8 mouse cellular contexts compared by ENCODE assay signal in genomic region chr6:30048501-30049353, GRCm38 (mm10). TPM values are rescaled to one million over a fixed set of nuclear protein-coding genes. Genes with fewer than 3 reads are reported as not detected.
DNase-seq lines count a peak whose midpoint lies in the region; ATAC-seq and TF ChIP-seq lines count a peak whose summit lies in the region.

No protein-coding gene starts in this region.

- peak overlapping the region; percentile 100 for H3K27ac ChIP-seq in embryonic facial prominence, embryonic 12.5 days
- peak overlapping the region; percentile 99 for H3K27ac ChIP-seq in heart, adult 2 months
- H3K27ac ChIP-seq in kidney, adult 2 months (ENCODE audit: insufficient read depth, low read depth, low read length), result peak overlapping the region; percentile 88
- peak overlapping the region; percentile 100 for H3K27ac ChIP-seq in midbrain, postnatal 0 days (ENCODE audit: low read depth, low read length)

- H3K36me3 ChIP-seq in embryonic facial prominence, embryonic 12.5 days, result no peaks in the 10 kb centered on the region
- H3K36me3 ChIP-seq in heart, adult 2 months (ENCODE audit: control insufficient read depth, insufficient read depth, low read length), result peaks cover 9% of the 10 kb centered on the region
- no peaks in the 10 kb centered on the region for H3K36me3 ChIP-seq in kidney, adult 2 months (ENCODE audit: control insufficient read depth, insufficient read depth, low read length)
- H3K36me3 ChIP-seq in midbrain, postnatal 0 days (ENCODE audit: insufficient read depth, low read length), result no peaks in the 10 kb centered on the region

- no peaks in the 10 kb centered on the region for H3K27me3 ChIP-seq in embryonic facial prominence, embryonic 12.5 days
- H3K27me3 ChIP-seq in heart, adult 2 months (ENCODE audit: control insufficient read depth, insufficient read depth, low read length), result no peaks in the 10 kb centered on the region
- no peaks in the 10 kb centered on the region for H3K27me3 ChIP-seq in kidney, adult 2 months (replicated peaks; ENCODE audit: control insufficient read depth, insufficient read depth, low read length)
- H3K27me3 ChIP-seq in midbrain, postnatal 0 days (ENCODE audit: insufficient read depth, low read length), result no peaks in the 10 kb centered on the region

- ATAC-seq in embryonic facial prominence, embryonic 12.5 days (ENCODE audit: insufficient number of reproducible peaks, insufficient read depth, low FRiP score, low TSS enrichment), result peak; percentile 4; the same call in 1 of the 2 replicates
- ATAC-seq in midbrain, postnatal 0 days (ENCODE audit: low FRiP score), result peak; percentile 41

- no peak for TF ChIP-seq POLR2A in heart, adult 2 months (IDR thresholded peaks at IDR 0.05; ENCODE audit: insufficient read depth, low read depth, low read length)
- TF ChIP-seq POLR2A in kidney, adult 2 months (IDR thresholded peaks at IDR 0.05; ENCODE audit: low read depth, low read length), result no peak

- H3K4me2 ChIP-seq in embryonic facial prominence, embryonic 12.5 days (replicated peaks), result peak overlapping the region; percentile 64
- H3K4me2 ChIP-seq in midbrain, postnatal 0 days (ENCODE audit: low read depth, low read length, poor library complexity, severe bottlenecking), result peak overlapping the region; percentile 82

- peak; percentile 59 for DNase-seq in 3134 (ENCODE audit: extremely low read depth, insufficient read length, low spot score)
- peak; percentile 60 to 76 for DNase-seq in adrenal gland, postnatal 36 days
- DNase-seq in heart, adult 2 months, result peak; percentile 66 to 77
- peak; percentile 57 for DNase-seq in kidney, adult 2 months
- peak; percentile 83 for DNase-seq in liver
- DNase-seq in midbrain, postnatal 0 days (ENCODE audit: low spot score), result peak; percentile 44
- DNase-seq in spleen, postnatal 36 days (ENCODE audit: low spot score in 2 of 2), result peak; percentile 46 to 56

- H3K9me3 ChIP-seq in embryonic facial prominence, embryonic 12.5 days, result no peaks in the 10 kb centered on the region
- no peaks in the 10 kb centered on the region for H3K9me3 ChIP-seq in midbrain, postnatal 0 days (ENCODE audit: low read length)

- intact Hi-C loops in heart, adult 2 months (cut with DNase I), result loop anchor here (5.0 to 10.0 kb wide), 2 partner anchors 131 to 284 kb away; partner anchors contain the start of genes Ahcyl2 and Strip2

- H3K9ac ChIP-seq in embryonic facial prominence, embryonic 12.5 days, result peak overlapping the region; percentile 100
- peak overlapping the region; percentile 94 for H3K9ac ChIP-seq in heart, adult 2 months (ENCODE audit: low read depth, low read length)
- peak overlapping the region; percentile 100 for H3K9ac ChIP-seq in midbrain, postnatal 0 days (replicated peaks; ENCODE audit: low read length, poor library complexity, severe bottlenecking)

- TF ChIP-seq EP300 in heart, adult 2 months (IDR thresholded peaks at IDR 0.05; ENCODE audit: insufficient read depth, low read depth, low read length), result no peak

- WGBS in embryonic facial prominence, embryonic 12.5 days, result under 1% methylated on average over 52 of the region's 54 CpGs
- WGBS in heart, adult 2 months, result 1% methylated on average over 53 of the region's 54 CpGs
- WGBS in kidney, adult 2 months, result under 1% methylated on average over 52 of the region's 54 CpGs
- under 1% methylated on average over 25 of the region's 54 CpGs for WGBS in midbrain, postnatal 0 days

- TF ChIP-seq CTCF in heart, adult 2 months (IDR thresholded peaks at IDR 0.05), result peak; percentile 39
- no peak for TF ChIP-seq CTCF in kidney, adult 2 months (conservative IDR thresholded peaks at IDR 0.05; ENCODE audit: insufficient read depth, insufficient read length, low read depth, low read length)
- peak; percentile 43 for TF ChIP-seq CTCF in midbrain, postnatal 0 days (IDR thresholded peaks at IDR 0.05)

- peaks cover 10% of the 10 kb centered on the region; the same call in 1 of the 2 replicates for H3K4me1 ChIP-seq in embryonic facial prominence, embryonic 12.5 days
- H3K4me1 ChIP-seq in heart, adult 2 months (ENCODE audit: control insufficient read depth, insufficient read depth, low read length), result peaks cover 6% of the 10 kb centered on the region
- H3K4me1 ChIP-seq in kidney, adult 2 months (ENCODE audit: control insufficient read depth, insufficient read depth, low read length), result peaks cover 11% of the 10 kb centered on the region
- H3K4me1 ChIP-seq in midbrain, postnatal 0 days (ENCODE audit: insufficient read depth, low read length), result peaks cover 12% of the 10 kb centered on the region

- peak overlapping the region; percentile 97 for H3K4me3 ChIP-seq in embryonic facial prominence, embryonic 12.5 days
- H3K4me3 ChIP-seq in heart, adult 2 months, result peak overlapping the region; percentile 99
- H3K4me3 ChIP-seq in kidney, adult 2 months (ENCODE audit: insufficient read depth, low read depth, low read length), result peak overlapping the region; percentile 74
- H3K4me3 ChIP-seq in midbrain, postnatal 0 days (ENCODE audit: low read depth, low read length), result peak overlapping the region; percentile 98

- peaks cover 2% of the 10 kb centered on the region for H3K79me2 ChIP-seq in heart, adult 2 months (replicated peaks; ENCODE audit: control insufficient read depth, insufficient read depth, low read length)

RNA-seq across cellular contexts. Expression of gene Nrf1, which starts 0.9 kb away (rescaled TPM):
- 10 to 100 TPM; 20.5 to 21.4 TPM for total RNA-seq in adrenal gland, postnatal 36 days (2021)
- polyA plus RNA-seq in embryonic facial prominence, embryonic 12.5 days (2016; fragmentation: Nextera tagmentation; extraction: Ambion mirVana), result 72.0 and 75.1 TPM in 2 replicates
- total RNA-seq in heart, adult 2 months (2021), result 10 to 100 TPM; 12.7 to 12.8 TPM
- 13.9 and 21.1 TPM in 2 replicates for polyA plus RNA-seq in heart, adult 2 months (2012; rRNA removed)
- 22.9 and 25.0 TPM in 2 replicates for polyA plus RNA-seq in kidney, adult 2 months (2012; rRNA removed)
- total RNA-seq in midbrain, postnatal 0 days (2014; rRNA removed), result 37.2 and 46.6 TPM in 2 replicates
- polyA plus RNA-seq in midbrain, postnatal 0 days (2015; fragmentation: Nextera tagmentation; extraction: Ambion mirVana), result 19.9 and 21.3 TPM in 2 replicates

Comparison
In these comparisons a context has a peak if more than half of its experiments do, and no peak if none do; other contexts are left out.
1. Peak in every context shown above with its lines: DNase-seq, ATAC-seq, H3K4me3 ChIP-seq and H3K27ac ChIP-seq.